Mouse (Mus musculus) intestine, postnatal 0 days (tissue): ENCODE measurements around the gene Coq5. TPM values are rescaled to one million over a fixed set of nuclear protein-coding genes. Genes with fewer than 3 reads are reported as not detected.

Experiments used
- ATAC-seq: fragments of 200-750 bp; cut with Nextera tagmentation; 2 replicates; pipeline ENCODE4 v1.8.0; 2017; ENCODE audit warnings: mild to moderate bottlenecking, moderate TSS enrichment, moderate library complexity
- H3K27ac ChIP-seq: fragments of 300-500 bp; sonication (generic); 2 replicates; pipeline ENCODE4 v1.5.1; 2014; ENCODE audit warnings: mild to moderate bottlenecking, low read depth, low read length, moderate library complexity
- H3K27me3 ChIP-seq: fragments of 300-500 bp; sonication (generic); replicated peaks from 2 replicates; pipeline ENCODE4 v1.6.1; 2014; ENCODE audit warnings: low read length, mixed read lengths; ENCODE audit not compliant: control insufficient read depth, insufficient read depth
- H3K36me3 ChIP-seq: fragments of 300-500 bp; sonication (generic); 2 replicates; pipeline ENCODE4 v1.6.1; 2014; ENCODE audit warnings: mild to moderate bottlenecking, moderate library complexity; ENCODE audit not compliant: control insufficient read depth, insufficient read depth
- H3K4me1 ChIP-seq: fragments of 300-500 bp; sonication (generic); replicated peaks from 2 replicates; pipeline ENCODE4 v1.6.1; 2014; ENCODE audit warnings: antibody characterized with exemption, low read length, mixed read lengths; ENCODE audit not compliant: control insufficient read depth, insufficient read depth
- H3K4me2 ChIP-seq: fragments of 300-500 bp; sonication (generic); replicated peaks from 2 replicates; pipeline ENCODE4 v1.6.1; 2014; ENCODE audit warnings: low read depth, mild to moderate bottlenecking, moderate library complexity
- H3K4me3 ChIP-seq: fragments of 300-500 bp; sonication (generic); 2 replicates; pipeline ENCODE4 v1.5.1; 2014; ENCODE audit warnings: low read depth, low read length
- H3K9ac ChIP-seq: fragments of 300-500 bp; sonication (generic); 2 replicates; pipeline ENCODE4 v1.6.1; 2014; ENCODE audit warnings: mild to moderate bottlenecking, low read depth, low read length
- H3K9me3 ChIP-seq: fragments of 300-500 bp; sonication (generic); 2 replicates; pipeline ENCODE4 v1.6.1; 2016; ENCODE audit warnings: mixed run types; ENCODE audit not compliant: control insufficient read depth
- CTCF ChIP-seq: sonication (generic); IDR thresholded peaks from 2 replicates; pipeline ENCODE4 v1.5.1; 2016; ENCODE audit warnings: low read depth, mild to moderate bottlenecking, control low read depth, antibody characterized with exemption, moderate library complexity
- WGBS: fragments of 180-500 bp; shearing (Covaris S2); extraction: QIAGEN DNeasy Blood & Tissue Kit; methylation state at CpG from one replicate; pipeline ENCODE4 v1.1.7; 2014; 5-methylcytosine and 5-hydroxymethylcytosine counted together
- polyA plus RNA-seq: library from polyadenylated mRNA; unstranded; fragments of >200 nt; fragmentation: Nextera tagmentation; extraction: Ambion mirVana; gene quantifications from 2 replicates; pipeline ENCODE4 v1.2.1, GENCODE M21; 2015

The Coq5 gene
- polyA plus RNA-seq, 1 experiment from 2014 or later: 32.4 TPM

- Histone ChIP-seq H3K27me3 (no peaks in the 10 kb centered on the region), H3K4me2 (no peak overlapping the region), H3K36me3 (no peaks in the 10 kb centered on the region), H3K9ac (no peak overlapping the region), H3K9me3 (no peaks in the 10 kb centered on the region), H3K4me3 (no peak overlapping the region), H3K27ac (no peak overlapping the region), H3K4me1 (no peaks in the 10 kb centered on the region)
- TF ChIP-seq CTCF: no peak
- ATAC-seq: no peak
- 81% methylated on average over 6 of the region's 6 CpGs for WGBS
Measured at GRCm38 (mm10) chr5:115234519-115234918, 44.9 kb upstream of the Coq5 start.

- TF ChIP-seq CTCF: no peak
- Histone ChIP-seq H3K9ac (peak overlapping the region; percentile 40), H3K36me3 (peaks cover 4% of the 10 kb centered on the region), H3K4me3 (peak overlapping the region; percentile 45), H3K4me1 (no peaks in the 10 kb centered on the region), H3K27ac (no peak overlapping the region), H3K4me2 (peak overlapping the region; percentile 75), H3K9me3 (no peaks in the 10 kb centered on the region), H3K27me3 (no peaks in the 10 kb centered on the region)
- WGBS: 2% methylated on average over 45 of the region's 45 CpGs
- ATAC-seq: peak; percentile 11
Measured at GRCm38 (mm10) chr5:115235323-115235771, 44.1 kb upstream of the Coq5 start.

- peak; percentile 96 for TF ChIP-seq CTCF
- Histone ChIP-seq H3K4me3 (peak within 1 kb of the TSS; percentile 45), H3K27me3 (no peaks in the 10 kb centered on the region), H3K4me2 (peak within 1 kb of the TSS; percentile 75), H3K36me3 (peaks cover 9% of the 10 kb centered on the region), H3K9me3 (no peaks in the 10 kb centered on the region), H3K4me1 (no peaks in the 10 kb centered on the region), H3K27ac (no peak within 1 kb of the TSS), H3K9ac (peak within 1 kb of the TSS; percentile 40)
- 2% methylated on average over 21 of the region's 21 CpGs for WGBS
- ATAC-seq: peak; percentile 42
Measured at GRCm38 (mm10) chr5:115235786-115236263, 43.6 kb upstream of the Coq5 start, which contains the start of gene Pop5. Pop5 (plus strand) TSS chr5:115235836.

GRCm38 (mm10) chr5:115237803-115238728 lies 41.4 kb upstream of the Coq5 start:
- Histone ChIP-seq H3K4me1 (no peaks in the 10 kb centered on the region), H3K27me3 (no peaks in the 10 kb centered on the region), H3K9ac (peak overlapping the region; percentile 73), H3K36me3 (peaks cover 31% of the 10 kb centered on the region), H3K27ac (peak overlapping the region; percentile 41; the same call in 1 of the 2 replicates), H3K4me3 (peak overlapping the region; percentile 81), H3K4me2 (peak overlapping the region; percentile 98), H3K9me3 (no peaks in the 10 kb centered on the region)
- under 1% methylated on average over 88 of the region's 88 CpGs for WGBS
- no peak; the same call in 1 of the 2 replicates for TF ChIP-seq CTCF
- peak; percentile 85 for ATAC-seq

- TF ChIP-seq CTCF: no peak
- Histone ChIP-seq H3K9ac (peak overlapping the region; percentile 73; the same call in 1 of the 2 replicates), H3K27me3 (no peaks in the 10 kb centered on the region), H3K36me3 (peaks cover 38% of the 10 kb centered on the region), H3K4me3 (peak overlapping the region; percentile 81), H3K27ac (no peak overlapping the region), H3K4me2 (peak overlapping the region; percentile 98), H3K9me3 (no peaks in the 10 kb centered on the region), H3K4me1 (no peaks in the 10 kb centered on the region)
- ATAC-seq: no peak
- WGBS: 8% methylated on average over 11 of the region's 11 CpGs
Measured at GRCm38 (mm10) chr5:115238729-115239195, 40.7 kb upstream of the Coq5 start.

GRCm38 (mm10) chr5:115240191-115240590 lies 39.3 kb upstream of the Coq5 start:
- no peak for TF ChIP-seq CTCF
- no peaks in the 10 kb centered on the region for H3K4me1 ChIP-seq
- ATAC-seq: no peak
- H3K9me3 ChIP-seq: no peaks in the 10 kb centered on the region
- H3K4me2 ChIP-seq: no peak overlapping the region
- H3K27ac ChIP-seq: no peak overlapping the region
- H3K27me3 ChIP-seq: no peaks in the 10 kb centered on the region
- 84% methylated on average over 11 of the region's 11 CpGs for WGBS
- no peak overlapping the region for H3K9ac ChIP-seq
- peaks cover 52% of the 10 kb centered on the region for H3K36me3 ChIP-seq
- H3K4me3 ChIP-seq: no peak overlapping the region
